Mouse (Mus musculus): ENCODE measurements around the gene Nrxn2. TPM values are rescaled to one million over a fixed set of nuclear protein-coding genes. Genes with fewer than 3 reads are reported as not detected.

Gene Nrxn2
- total RNA-seq, 2 experiments from 2014 or later = 404 to 465 TPM

DNA sequence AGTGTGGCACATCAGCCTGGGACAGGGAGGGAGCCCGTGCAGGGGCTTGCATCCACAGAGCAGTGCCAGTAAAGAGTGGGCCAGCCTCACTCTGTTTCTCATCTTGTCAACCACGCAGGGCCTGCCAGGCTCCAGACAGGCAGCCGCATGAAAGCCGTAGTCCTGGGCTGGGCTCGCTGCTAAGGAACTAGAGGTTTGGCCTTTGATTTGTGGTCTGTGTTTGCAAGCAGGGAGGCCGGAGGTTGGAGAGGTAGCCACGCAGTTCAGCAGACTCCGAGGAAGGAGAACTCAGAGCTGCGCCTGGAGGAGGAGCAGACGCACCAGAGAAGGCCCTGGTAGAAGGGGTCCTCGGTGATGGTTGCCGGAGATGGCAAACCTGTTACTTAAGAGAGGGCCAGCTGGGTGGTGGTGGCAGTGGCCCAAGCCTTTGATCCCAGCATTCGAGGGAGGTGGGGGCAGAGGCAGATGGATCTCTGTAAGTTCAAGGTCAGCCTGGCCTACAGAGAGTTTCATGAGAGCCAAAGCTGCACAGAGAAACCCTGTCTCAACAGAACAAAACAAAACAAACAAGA, 66.6 kb downstream of the Nrxn2 start:
- no peak for DNase-seq (ENCODE audit: extremely low spot score in 1 of 2, low spot score in 1 of 2)

DNA sequence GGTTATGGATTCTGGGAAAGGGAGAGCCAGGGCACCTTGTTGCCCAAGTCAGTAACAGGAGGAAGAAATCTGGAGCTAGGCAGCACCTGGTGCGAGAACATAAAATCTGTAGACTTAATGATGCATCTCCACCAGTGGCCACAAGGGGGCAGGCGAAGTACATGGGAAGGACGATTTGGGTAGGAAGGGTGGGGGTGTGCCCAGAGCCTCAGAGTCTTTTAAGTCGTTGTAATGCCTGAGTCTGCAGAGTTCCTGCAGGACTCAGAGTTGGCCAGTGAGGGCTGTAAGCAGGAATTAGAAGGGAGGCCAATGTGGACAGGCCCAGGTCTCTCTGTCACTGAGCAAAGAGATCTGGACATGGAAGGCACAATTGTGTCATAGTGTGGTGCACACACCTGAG, 70.5 kb downstream of the Nrxn2 start:
- DNase-seq (ENCODE audit: extremely low spot score in 1 of 2, low spot score in 1 of 2) = peak; percentile 84 to 98

DNA sequence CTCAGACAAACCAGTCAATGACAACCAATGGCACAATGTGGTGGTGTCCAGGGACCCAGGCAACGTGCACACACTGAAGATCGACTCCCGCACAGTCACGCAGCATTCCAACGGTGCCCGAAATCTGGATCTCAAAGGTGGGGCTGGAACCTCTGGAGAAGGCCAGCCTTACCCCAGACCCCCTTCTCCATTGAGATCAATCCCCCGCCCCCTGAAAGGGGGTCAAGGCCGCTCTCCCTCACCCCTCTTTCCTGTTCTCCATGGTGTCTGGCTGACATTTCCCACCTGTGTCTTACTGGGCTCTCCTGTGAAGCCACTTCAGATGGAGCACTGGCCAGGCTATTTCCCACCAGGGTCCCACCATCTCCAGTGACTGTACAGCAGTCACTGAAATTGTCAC, 73.0 kb downstream of the Nrxn2 start:
- DNase-seq (ENCODE audit: extremely low spot score in 1 of 2, low spot score in 1 of 2) = no peak

DNA sequence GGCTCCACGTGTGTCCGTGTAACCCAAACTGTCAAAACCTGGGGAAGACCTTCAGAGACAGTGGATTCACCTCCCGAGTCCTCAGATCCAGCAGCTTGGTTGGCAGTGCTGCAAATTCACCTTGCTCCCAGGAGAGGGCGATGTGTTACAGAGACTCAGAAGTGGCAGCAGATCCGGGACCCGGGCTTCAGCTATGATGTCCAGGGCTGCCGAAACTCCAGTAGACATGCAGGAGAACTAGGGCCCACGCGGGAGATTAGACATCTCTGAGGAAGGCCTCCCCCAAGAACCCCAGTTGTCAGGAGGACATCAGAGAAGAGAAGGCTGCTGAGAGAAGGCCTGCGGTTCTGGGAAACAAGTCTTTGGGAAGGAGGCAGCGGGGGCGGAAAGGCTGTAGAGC, 73.6 kb downstream of the Nrxn2 start:
- DNase-seq (ENCODE audit: extremely low spot score in 1 of 2, low spot score in 1 of 2) = peak; percentile 62 to 64

DNA sequence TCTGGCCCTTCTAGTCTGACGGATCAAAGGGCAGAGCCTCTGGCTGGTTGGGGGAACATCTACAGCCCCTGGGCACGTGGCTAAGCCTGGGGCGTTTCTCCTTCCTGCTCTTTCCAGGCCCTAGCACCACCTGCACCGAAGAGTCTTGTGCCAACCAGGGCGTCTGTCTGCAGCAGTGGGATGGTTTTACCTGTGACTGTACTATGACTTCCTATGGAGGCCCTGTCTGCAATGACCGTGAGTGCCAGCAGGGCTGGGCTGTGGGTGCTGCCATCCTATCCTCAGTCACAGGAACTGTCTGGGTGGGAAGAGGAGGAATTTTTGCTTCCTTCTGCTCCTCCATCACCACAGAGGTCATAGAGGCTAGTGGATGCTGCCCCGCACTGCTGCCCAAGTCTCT, 74.7 kb downstream of the Nrxn2 start:
- DNase-seq (ENCODE audit: extremely low spot score in 1 of 2, low spot score in 1 of 2) = no peak

DNA sequence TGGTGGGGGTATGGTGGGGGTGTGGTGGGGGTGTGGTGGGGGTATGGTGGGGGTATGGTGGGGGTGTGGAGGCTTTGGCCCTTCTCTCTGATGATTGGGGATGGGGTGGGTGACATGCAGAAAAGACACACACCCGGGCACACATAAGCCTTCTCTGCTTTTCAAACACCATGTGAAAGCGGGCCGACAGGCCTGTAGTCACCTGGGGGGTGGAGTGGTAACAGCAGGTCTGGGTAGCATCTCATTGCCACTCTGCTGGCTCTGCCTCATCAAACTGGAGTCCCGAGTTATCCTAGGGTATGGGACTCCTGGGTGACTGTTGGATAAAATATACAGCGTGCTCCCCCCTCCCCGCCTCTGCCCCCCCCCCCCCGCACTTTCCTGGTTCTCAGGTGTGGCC, 75.5 kb downstream of the Nrxn2 start:
- DNase-seq (ENCODE audit: extremely low spot score in 1 of 2, low spot score in 1 of 2) = no peak

DNA sequence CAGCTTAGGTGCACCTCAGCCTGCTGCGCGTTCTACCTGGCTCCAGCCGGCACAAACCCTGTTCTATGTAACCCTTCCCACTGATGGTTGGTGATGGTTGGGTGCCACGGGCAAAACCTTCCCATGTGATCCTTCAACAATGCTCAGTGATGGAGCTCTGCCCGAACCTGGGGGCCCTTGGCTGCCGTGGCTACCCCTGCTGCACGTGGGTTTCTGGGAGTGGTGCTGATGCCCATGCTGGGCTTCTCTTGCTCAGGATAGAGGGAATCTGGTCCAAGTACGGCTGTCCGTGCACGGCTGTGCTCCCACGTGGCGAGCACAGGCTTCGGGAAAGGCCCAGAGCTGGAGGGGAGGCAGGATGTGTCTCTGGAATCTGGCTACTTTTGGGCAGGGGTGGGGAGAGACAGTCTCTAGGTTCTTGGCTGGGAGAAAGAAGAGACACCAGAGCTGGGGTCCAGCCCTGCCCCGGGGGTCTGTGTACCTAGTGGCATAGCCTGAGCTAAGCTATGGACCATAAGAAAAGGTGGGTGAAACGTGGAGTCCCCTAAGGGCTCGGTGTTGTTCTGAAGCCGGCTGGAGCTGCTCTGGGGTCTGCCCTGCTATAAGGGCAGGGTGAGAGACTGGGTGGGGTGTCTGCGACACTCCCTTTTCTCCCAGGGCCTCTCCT, 76.1 kb downstream of the Nrxn2 start:
- no peak for DNase-seq (ENCODE audit: extremely low spot score in 1 of 2, low spot score in 1 of 2)

DNA sequence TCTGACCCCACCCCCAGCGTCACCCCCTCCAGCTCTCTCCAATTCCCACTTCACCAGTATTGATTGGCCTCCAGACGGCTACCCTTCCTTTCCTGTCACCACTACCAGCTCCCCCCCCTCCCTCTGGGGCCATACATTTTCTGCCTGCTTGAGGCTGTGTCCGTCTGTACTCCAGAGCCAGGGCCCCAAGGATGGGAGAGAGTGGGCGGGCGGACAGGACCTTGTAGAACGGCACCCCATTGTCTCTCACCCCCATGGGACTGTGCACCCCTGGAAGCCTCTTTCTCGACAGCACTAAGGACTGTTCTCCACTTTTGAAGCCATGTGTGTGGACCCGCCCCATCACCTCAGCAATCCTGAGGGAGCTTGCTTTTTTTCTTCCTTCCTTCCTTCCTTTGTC, 77.2 kb downstream of the Nrxn2 start:
- DNase-seq (ENCODE audit: extremely low spot score in 1 of 2, low spot score in 1 of 2) = no peak

DNA sequence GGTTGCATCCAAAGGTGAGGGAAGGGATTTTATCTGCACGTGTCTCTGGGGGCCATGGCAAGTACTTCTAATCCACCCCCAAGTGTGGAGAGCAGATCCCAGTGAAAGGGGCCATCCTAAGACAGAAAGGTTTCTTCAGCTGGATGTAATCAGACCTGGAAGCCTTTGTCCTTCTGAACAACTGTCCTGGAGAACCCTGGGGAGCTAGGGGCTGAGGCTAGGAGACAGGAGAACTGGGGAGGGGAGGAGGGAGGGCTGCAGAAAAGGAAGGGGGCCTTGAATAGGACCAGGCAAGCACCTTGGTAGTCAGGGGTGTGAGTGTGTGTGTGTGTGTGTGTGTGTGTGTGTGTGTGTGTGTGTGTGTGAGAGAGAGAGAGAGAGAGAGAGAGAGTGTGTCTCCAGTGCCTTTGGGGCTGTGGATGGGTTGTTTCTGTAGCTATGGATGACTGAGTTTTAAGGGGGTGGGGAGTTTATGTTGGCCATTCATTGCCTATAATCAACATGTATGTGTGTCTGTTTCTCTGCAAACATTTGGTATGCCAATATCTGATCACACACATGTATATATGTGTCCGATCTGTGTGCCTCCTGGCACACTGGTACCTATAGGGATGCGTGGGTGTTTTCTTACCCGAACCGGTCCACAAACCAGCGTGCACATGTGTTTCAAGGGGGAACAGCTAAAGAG, 78.1 kb downstream of the Nrxn2 start:
- no peak for DNase-seq (ENCODE audit: extremely low spot score in 1 of 2, low spot score in 1 of 2)

DNA sequence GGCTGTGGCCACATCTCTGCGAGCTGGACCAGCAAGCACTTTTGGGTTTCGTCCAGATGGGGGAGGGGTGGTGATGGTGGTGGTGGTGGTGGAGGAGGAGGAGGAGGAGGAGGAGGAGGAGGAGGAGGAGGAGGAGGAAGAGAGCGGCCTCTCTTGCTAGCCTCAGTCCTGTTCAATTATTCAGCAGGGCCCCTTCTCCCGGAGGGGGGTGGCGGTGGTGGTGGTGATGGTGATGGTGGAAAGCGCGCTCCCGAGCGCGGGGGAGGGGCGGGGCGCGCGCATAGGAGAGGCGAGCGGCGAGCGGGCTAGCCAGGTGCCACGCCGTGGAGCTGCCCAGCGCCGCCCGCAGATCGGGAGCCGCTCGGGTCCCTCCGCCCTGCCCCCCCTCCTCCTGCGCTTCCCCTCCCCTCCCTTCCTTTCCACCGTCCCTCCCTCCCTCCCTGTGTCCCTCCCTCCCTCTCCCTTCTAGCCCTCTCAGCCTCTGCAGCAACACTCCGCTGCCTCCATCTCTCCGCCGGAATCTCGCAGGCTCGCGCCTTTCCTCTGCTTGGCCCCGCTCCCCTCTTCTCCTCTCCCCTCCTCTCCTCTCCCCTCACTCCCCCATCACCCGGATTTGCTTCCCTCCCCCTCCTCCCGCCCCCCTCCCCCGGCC, 78.7 kb downstream of the Nrxn2 start:
- DNase-seq (ENCODE audit: extremely low spot score in 1 of 2, low spot score in 1 of 2) = peak; percentile 59 to 64

DNA sequence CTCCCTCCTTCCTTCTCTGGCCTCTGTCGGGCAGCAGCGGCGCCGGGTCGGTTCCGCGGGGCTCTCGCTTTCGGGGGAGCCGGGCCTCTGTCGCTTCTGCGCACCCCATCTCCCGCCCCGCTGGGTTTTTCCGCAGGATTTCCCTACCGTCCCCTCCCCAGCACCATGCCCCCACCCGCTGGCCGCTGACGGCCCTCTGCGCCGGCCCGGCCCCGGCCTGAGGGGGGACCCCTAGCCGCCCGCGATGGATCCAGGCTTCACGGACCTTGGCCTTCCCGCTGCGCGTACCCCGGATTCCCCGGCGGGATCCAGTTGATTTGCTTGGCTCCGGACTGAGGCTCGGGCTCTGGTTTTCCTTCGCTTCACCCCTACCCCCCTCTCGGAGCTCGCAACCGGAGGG, 79.3 kb downstream of the Nrxn2 start:
- DNase-seq (ENCODE audit: extremely low spot score in 1 of 2, low spot score in 1 of 2) = no peak

DNA sequence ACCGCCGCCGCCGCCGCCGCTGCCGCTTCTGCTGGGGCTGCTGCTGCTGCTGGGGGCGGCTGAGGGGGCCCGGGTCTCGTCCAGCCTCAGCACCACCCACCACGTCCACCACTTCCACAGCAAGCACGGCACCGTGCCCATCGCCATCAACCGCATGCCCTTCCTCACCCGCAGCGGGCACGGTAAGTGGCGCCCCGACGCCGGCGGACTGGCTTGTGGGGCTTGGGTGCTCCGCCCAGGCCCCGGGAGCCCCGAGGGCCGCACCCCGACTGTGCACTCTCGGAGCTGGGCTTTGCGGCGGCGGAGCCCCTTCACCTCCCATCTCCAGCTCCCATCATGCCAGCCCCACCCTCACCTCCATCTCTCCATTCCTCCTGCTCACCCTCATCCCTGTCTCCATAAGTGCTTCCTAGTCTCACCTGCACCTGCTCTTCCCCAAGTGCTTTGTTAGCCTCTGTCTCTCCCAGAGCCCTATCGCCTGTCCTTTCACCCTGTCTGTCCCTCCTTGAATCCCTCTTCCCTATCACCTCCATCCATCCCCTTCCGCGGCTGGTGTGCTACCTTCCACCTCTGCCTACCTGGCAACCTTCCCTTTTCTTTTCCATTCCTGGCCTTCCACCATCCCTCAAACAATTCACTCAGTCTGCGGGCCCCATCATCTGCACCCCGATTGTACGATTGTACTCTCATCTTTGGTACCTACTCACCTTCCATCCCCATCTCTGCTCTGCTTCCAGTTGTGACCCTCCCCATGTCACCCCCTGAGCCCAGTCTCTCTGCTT, 80.0 kb downstream of the Nrxn2 start:
- no peak for DNase-seq (ENCODE audit: extremely low spot score in 1 of 2, low spot score in 1 of 2)

DNA sequence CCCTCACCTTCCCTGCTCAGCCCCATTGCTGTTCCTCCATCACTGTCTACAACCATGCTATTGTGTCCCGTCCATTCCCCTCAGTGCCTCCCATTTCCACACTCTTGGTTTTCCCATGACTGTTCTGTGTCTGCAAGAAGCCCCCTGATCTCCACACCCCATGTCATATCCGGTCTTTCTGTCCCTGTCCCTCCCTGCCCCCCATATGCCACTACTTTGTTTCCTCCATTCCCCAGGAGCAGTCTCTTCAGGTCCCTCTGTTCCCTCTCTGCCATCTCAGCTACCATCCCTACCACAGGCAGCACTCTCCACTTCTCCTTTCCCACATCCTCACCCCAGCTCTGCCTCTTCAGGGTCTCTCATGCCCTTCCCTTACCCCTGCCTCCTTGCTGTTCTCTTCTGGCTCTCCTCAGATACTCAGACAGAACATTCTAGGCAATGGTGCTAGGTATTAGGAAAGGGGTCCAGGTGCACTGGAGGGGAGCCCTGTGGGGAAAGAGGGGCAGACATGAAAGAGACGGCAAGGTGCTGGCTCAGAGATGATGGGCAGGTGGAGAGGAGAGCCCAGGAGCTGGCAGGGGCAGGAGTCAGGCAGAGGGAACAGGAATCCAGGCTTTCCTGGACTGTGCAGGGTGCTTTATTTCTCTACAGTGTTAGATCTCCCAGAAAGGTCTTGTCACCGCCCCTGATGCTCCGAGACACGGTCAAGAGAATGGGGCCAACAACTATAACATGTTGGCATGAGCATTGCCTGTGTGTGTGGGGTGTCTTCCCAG, 81.5 kb downstream of the Nrxn2 start:
- no peak for DNase-seq (ENCODE audit: extremely low spot score in 1 of 2, low spot score in 1 of 2)

DNA sequence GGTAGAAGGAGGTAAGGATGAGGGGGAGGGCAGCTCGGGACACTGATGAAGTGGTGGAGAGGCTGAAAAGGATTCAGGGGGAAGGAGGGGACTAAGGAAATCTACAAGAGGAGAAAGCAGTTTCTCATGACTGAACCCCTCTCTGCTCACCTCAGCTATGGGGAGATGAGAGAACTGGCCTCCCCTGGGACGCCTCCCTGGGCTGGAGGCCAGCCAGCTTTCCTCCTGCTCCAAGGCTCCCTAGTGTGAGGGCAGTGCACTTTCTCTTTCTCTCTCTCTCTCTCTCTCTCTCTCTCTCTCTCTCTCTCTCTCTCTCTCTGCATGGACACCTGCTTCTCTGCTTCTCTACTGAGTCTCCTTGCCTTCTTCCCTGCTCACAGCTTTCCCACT, 82.1 kb downstream of the Nrxn2 start:
- no peak for DNase-seq (ENCODE audit: extremely low spot score in 1 of 2, low spot score in 1 of 2)

DNA sequence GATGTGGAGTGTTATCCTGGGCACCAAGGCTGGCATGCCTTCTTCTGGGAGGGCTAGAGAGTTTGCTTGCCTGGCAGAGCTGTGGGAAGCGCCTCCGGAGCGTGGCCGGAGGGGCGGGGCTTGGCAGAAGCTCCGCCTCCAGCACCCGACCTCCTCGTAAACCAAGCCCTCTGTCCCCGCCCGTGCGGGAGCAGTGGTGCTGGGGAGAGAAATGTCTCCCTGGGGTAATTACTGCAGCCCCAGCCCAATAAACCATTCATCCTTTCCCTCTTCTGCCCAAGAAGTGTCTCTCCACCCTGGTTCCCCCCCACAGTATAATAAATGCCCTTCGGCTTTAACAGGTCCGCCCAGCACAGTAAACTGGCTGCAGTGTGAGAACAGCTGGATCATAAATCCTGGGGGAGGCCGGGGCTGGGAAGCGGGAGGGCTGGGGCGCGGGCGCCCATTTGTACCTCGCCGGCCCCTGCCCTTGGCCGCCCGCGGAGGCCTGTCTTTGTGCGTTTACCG, 83.6 kb downstream of the Nrxn2 start:
- DNase-seq (ENCODE audit: extremely low spot score in 1 of 2, low spot score in 1 of 2) = peak; percentile 74 to 78

DNA sequence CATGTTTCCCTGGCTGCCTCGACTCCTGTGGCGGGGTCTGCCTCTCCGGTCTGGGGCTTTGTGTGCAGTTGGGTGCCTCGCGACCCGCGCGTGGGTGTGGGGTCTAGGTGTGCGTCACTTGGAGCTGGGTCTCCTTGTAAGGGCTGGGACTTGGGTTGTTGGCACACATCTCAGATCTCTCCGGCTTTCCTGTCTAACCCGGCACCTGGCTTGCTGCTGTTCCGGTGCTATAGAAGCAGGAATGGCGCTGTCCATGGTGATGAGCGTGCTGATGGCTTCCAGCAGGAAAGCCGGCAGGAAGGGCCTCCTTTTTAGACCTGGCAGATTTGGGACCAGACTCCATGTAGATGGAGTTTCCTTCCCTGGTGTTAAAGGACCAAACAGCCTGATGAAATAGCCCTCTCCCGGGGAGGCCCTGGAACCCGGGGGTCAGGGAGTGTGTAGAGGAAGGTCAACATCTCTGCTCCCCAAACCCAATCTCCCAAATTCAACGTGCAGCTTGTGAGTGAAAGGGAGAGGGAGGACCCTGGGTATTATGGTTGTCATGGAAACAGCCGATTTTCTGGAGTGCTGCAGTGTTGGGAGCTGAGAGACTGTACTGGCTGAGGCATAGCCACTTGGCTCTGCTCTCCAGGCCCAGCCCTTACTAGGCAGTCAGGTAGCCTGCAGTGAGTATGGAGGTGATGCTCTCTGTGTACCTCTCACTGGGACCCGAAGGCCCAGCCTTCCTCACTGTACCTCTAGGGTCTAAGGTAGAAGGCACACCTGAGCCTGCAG, 84.2 kb downstream of the Nrxn2 start:
- no peak for DNase-seq (ENCODE audit: extremely low spot score in 1 of 2, low spot score in 1 of 2)

DNA sequence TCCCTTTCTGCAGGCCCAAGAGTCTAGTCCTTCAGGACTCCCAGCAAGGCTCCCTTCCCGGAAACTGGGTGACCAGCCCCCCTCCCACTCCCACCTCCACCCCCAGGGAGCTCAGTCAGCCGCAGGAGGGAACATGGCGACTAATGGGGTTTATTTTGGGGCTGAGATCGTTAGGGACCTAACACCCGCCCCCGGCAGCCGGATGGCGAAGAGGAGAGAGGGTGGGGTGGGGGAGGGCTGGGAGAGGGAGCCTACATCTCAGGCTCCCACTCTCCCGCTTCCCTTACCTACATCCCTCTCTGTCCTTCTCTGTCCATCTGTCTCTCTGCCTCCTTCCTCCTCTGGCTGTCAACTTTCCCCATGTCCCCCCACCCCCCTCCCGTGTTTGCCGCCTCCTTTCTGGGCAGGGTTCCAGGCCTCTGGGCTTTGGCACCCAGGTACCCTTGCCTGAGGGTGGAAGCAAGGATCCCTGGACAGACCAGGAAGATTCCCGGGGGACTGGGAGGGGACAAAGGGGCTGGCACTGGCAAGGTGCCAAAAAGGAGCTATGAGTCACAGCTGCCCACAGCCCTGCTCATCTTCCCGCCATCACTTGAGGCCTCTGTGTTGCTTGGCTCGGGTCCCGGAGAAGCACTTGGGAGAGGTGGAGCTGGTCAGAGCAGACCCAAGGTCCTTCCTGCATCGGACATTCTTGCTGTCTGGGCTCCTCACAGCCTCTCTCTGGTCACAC, 85.6 kb downstream of the Nrxn2 start:
- no peak for DNase-seq (ENCODE audit: extremely low spot score in 1 of 2, low spot score in 1 of 2)

DNA sequence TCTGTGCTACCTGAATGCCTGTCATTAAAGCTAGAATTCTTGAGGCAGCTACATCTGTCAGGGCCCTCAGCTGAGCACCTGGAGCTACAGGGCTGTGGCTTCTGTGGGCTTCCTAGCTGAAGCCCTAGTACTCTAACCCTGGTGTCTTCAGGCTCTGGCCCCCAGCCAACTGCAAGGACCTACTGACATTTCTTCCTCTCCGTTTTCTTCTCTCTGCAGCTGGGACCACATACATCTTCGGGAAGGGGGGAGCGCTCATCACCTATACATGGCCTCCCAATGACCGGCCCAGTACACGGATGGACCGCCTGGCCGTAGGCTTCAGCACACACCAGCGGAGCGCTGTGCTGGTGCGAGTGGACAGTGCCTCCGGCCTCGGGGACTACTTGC, 86.1 kb downstream of the Nrxn2 start:
- no peak for DNase-seq (ENCODE audit: extremely low spot score in 1 of 2, low spot score in 1 of 2)
